Mouse (Mus musculus) MEL (cell line): ENCODE measurements around the gene Gm42688. TPM values are rescaled to one million over a fixed set of nuclear protein-coding genes. Genes with fewer than 3 reads are reported as not detected.

Experiments
- DNase-seq: peaks from one replicate; pipeline ENCODE4 v3.0.0; 2011; ENCODE audit warnings: low read depth, low spot score
- H3K27ac ChIP-seq: 2 replicates; pipeline ENCODE4 v1.5.1; 2012; ENCODE audit warnings: low read depth, mild to moderate bottlenecking, control low read depth, low read length, moderate library complexity; ENCODE audit not compliant: control insufficient read depth
- H3K27me3 ChIP-seq, 2 experiments: fragments of 150-350 bp in 1 of 2; sonication (generic) in 1 of 2; 2 replicates each; pipeline ENCODE4 v1.6.1; 2012; ENCODE audit warnings: low read length in 2 of 2, mild to moderate bottlenecking in 2 of 2, improper control_type of control experiment in 1 of 2, moderate library complexity in 1 of 2; ENCODE audit not compliant: insufficient read depth in 2 of 2, control insufficient read depth in 1 of 2
- H3K36me3 ChIP-seq, 2 experiments: 2 replicates each; pipeline ENCODE4 v1.6.1; 2012 to 2014; ENCODE audit warnings: low read length in 2 of 2, improper control_type of control experiment in 1 of 2, inconsistent platforms in 1 of 2, mild to moderate bottlenecking in 1 of 2; ENCODE audit not compliant: insufficient read depth in 2 of 2, control insufficient read depth in 1 of 2
- H3K4me1 ChIP-seq, 2 experiments: fragments of 150-350 bp in 1 of 2; sonication (generic) in 1 of 2; 2 replicates each; pipeline ENCODE4 v1.6.1; 2012; ENCODE audit warnings: low read length in 2 of 2, improper control_type of control experiment in 1 of 2, mild to moderate bottlenecking in 1 of 2; ENCODE audit not compliant: insufficient read depth in 2 of 2, control insufficient read depth in 1 of 2
- H3K4me3 ChIP-seq, 2 experiments: fragments of 150-350 bp in 1 of 2; sonication (generic) in 1 of 2; 2 replicates each; pipeline ENCODE4 v1.5.1; 2012; ENCODE audit warnings: low read depth in 2 of 2, low read length in 2 of 2, mild to moderate bottlenecking in 2 of 2, moderate library complexity in 2 of 2, control low read depth in 1 of 2, improper control_type of control experiment in 1 of 2; ENCODE audit not compliant: control insufficient read depth in 1 of 2, insufficient read depth in 1 of 2
- H3K79me2 ChIP-seq: 2 replicates; pipeline ENCODE4 v1.6.1; 2012; ENCODE audit warnings: mild to moderate bottlenecking, low read length, moderate library complexity; ENCODE audit not compliant: control insufficient read depth, poor library complexity, insufficient read depth
- H3K9ac ChIP-seq: 2 replicates; pipeline ENCODE4 v1.6.1; 2012; ENCODE audit warnings: low read depth, mild to moderate bottlenecking, control low read depth, low read length, moderate library complexity; ENCODE audit not compliant: control insufficient read depth, poor library complexity, severe bottlenecking
- H3K9me3 ChIP-seq: fragments of 150-350 bp; sonication (generic); replicated peaks from 2 replicates; pipeline ENCODE4 v1.6.1; 2012; ENCODE audit warnings: mild to moderate bottlenecking, low read length, improper control_type of control experiment, moderate library complexity; ENCODE audit not compliant: insufficient read depth
- BHLHE40 ChIP-seq: IDR thresholded peaks from 2 replicates; pipeline ENCODE4 v1.6.1; 2012; ENCODE audit warnings: low read depth, mild to moderate bottlenecking, inconsistent platforms, low read length, improper control_type of control experiment, borderline replicate concordance
- CHD1 ChIP-seq: IDR thresholded peaks from 2 replicates; pipeline ENCODE4 v1.6.1; 2012; ENCODE audit warnings: low read depth, mild to moderate bottlenecking, inconsistent platforms, low read length, improper control_type of control experiment
- CHD2 ChIP-seq: IDR thresholded peaks from 2 replicates; pipeline ENCODE4 v1.6.1; 2011; ENCODE audit warnings: low read length, improper control_type of control experiment
- ELF1 ChIP-seq: IDR thresholded peaks from 2 replicates; pipeline ENCODE4 v1.6.1; 2014; ENCODE audit warnings: low read depth, mild to moderate bottlenecking, inconsistent platforms, low read length, improper control_type of control experiment, moderate library complexity
- EP300 ChIP-seq, 2 experiments: IDR thresholded peaks; 2 replicates each; pipeline ENCODE4 v1.6.1; 2011; ENCODE audit warnings: improper control_type of control experiment in 2 of 2, low read length in 2 of 2, low read depth in 1 of 2, mild to moderate bottlenecking in 1 of 2
- GATA1 ChIP-seq: IDR thresholded peaks from 2 replicates; pipeline ENCODE4 v1.6.1; 2011; ENCODE audit warnings: low read depth, low read length, improper control_type of control experiment
- HCFC1 ChIP-seq: IDR thresholded peaks from 2 replicates; pipeline ENCODE4 v1.6.1; 2012; ENCODE audit warnings: low read depth, mild to moderate bottlenecking, inconsistent platforms, low read length, improper control_type of control experiment, moderate library complexity
- JUND ChIP-seq: IDR thresholded peaks from 2 replicates; pipeline ENCODE4 v1.6.1; 2011; ENCODE audit warnings: low read depth, mild to moderate bottlenecking, improper control_type of control experiment, low read length
- KAT2A ChIP-seq: conservative IDR thresholded peaks from 2 replicates; pipeline ENCODE4 v1.6.1; 2012; ENCODE audit warnings: low read depth, low read length, improper control_type of control experiment, inconsistent platforms
- MAFK ChIP-seq: IDR thresholded peaks from 2 replicates; pipeline ENCODE4 v1.6.1; 2011; ENCODE audit warnings: low read depth, mild to moderate bottlenecking, low read length, improper control_type of control experiment, borderline replicate concordance
- MXI1 ChIP-seq: IDR thresholded peaks from 2 replicates; pipeline ENCODE4 v1.6.1; 2011; ENCODE audit warnings: mild to moderate bottlenecking, low read depth, low read length, improper control_type of control experiment
- MYB ChIP-seq: IDR thresholded peaks from 2 replicates; pipeline ENCODE4 v1.6.1; 2011; ENCODE audit warnings: mild to moderate bottlenecking, low read depth, low read length, improper control_type of control experiment
- MYC ChIP-seq: IDR thresholded peaks from 2 replicates; pipeline ENCODE4 v1.6.1; 2011; ENCODE audit warnings: low read depth, mild to moderate bottlenecking, low read length, improper control_type of control experiment, moderate library complexity
- NELFE ChIP-seq: IDR thresholded peaks from 2 replicates; pipeline ENCODE4 v1.6.1; 2011; ENCODE audit warnings: low read depth, low read length, improper control_type of control experiment
- NRF1 ChIP-seq: IDR thresholded peaks from 2 replicates; pipeline ENCODE4 v1.6.1; 2014; ENCODE audit warnings: low read depth, mild to moderate bottlenecking, inconsistent platforms, low read length, improper control_type of control experiment, moderate library complexity; ENCODE audit not compliant: poor library complexity, insufficient read depth, severe bottlenecking
- POLR2A ChIP-seq, 2 experiments: IDR thresholded peaks; 2 replicates each; pipeline ENCODE4 v1.6.1; 2011 to 2012; ENCODE audit warnings: low read length in 2 of 2, mild to moderate bottlenecking in 2 of 2, control low read depth in 1 of 2, improper control_type of control experiment in 1 of 2, low read depth in 1 of 2, moderate library complexity in 1 of 2; ENCODE audit not compliant: control insufficient read depth in 1 of 2, insufficient read depth in 1 of 2, poor library complexity in 1 of 2
- POLR2AphosphoS5 ChIP-seq: IDR thresholded peaks from 2 replicates; pipeline ENCODE4 v1.6.1; 2012; ENCODE audit warnings: low read depth, borderline replicate concordance, mild to moderate bottlenecking, inconsistent platforms, low read length, moderate library complexity, mixed read lengths
- SIN3A ChIP-seq: IDR thresholded peaks from 2 replicates; pipeline ENCODE4 v1.6.1; 2012; ENCODE audit warnings: low read length, improper control_type of control experiment, inconsistent platforms
- TBP ChIP-seq: IDR thresholded peaks from 2 replicates; pipeline ENCODE4 v1.8.0; 2011; ENCODE audit warnings: low read depth, low read length, improper control_type of control experiment
- TCF12 ChIP-seq: IDR thresholded peaks from 2 replicates; pipeline ENCODE4 v1.6.1; 2014; ENCODE audit warnings: low read depth, mild to moderate bottlenecking, inconsistent platforms, low read length, improper control_type of control experiment, moderate library complexity
- UBTF ChIP-seq: IDR thresholded peaks from 2 replicates; pipeline ENCODE4 v1.6.1; 2012; ENCODE audit warnings: low read depth, mild to moderate bottlenecking, inconsistent platforms, low read length, improper control_type of control experiment, moderate library complexity, borderline replicate concordance; ENCODE audit not compliant: insufficient read depth
- USF2 ChIP-seq, 2 experiments: IDR thresholded peaks; 2 replicates each; pipeline ENCODE4 v1.6.1; 2011 to 2012; ENCODE audit warnings: improper control_type of control experiment in 2 of 2, low read length in 2 of 2, borderline replicate concordance in 1 of 2, inconsistent platforms in 1 of 2, low read depth in 1 of 2, mild to moderate bottlenecking in 1 of 2; ENCODE audit not compliant: insufficient read depth in 1 of 2
- ZC3H11A ChIP-seq: IDR thresholded peaks from 2 replicates; pipeline ENCODE4 v1.6.1; 2012; ENCODE audit warnings: low read depth, mild to moderate bottlenecking, inconsistent platforms, low read length, improper control_type of control experiment
- ZKSCAN1 ChIP-seq: IDR thresholded peaks from 2 replicates; pipeline ENCODE4 v1.6.1; 2012; ENCODE audit warnings: low read depth, mild to moderate bottlenecking, inconsistent platforms, low read length, improper control_type of control experiment, moderate library complexity
- ZNF384 ChIP-seq: IDR thresholded peaks from 2 replicates; pipeline ENCODE4 v1.6.1; 2012; ENCODE audit warnings: low read depth, mild to moderate bottlenecking, inconsistent platforms, low read length, improper control_type of control experiment
- polyA plus RNA-seq, 2 experiments: library from polyadenylated mRNA; stranded (reverse) in 1 of 2; unstranded in 1 of 2; fragments of >175 nt in 1 of 2; fragments of >200 nt in 1 of 2; gene quantifications; 2 replicates each; pipeline versions ENCODE4 v1.2.1 to v1.2.4; 2012; ENCODE audit warnings: low replicate concordance in 2 of 2, low read depth in 1 of 2; ENCODE audit not compliant: insufficient read length in 2 of 2, insufficient read depth in 1 of 2, missing spikeins in 1 of 2
- total RNA-seq: library from RNA; depleted of rRNA; stranded (reverse); fragments of 300-350 nt; gene quantifications from 2 replicates; pipeline ENCODE4 v1.2.3, GENCODE M21; 2012

Gene Gm42688
- total and polyA plus RNA-seq, 3 experiments, result 2.5 to 4.8 TPM; not detected in 1

GRCm38 (mm10) chr6:83080210-83080609, 21.2 kb upstream of the Gm42688 start:
- peaks cover 0 to 13% of the 10 kb centered on the region in 2 experiments; a peak in 2 of 4 replicates for H3K4me1 ChIP-seq
- no peak for TF ChIP-seq POLR2AphosphoS5
- TF ChIP-seq CHD1, result no peak
- TF ChIP-seq KAT2A, result no peak
- TF ChIP-seq ELF1, result no peak
- TF ChIP-seq, all 39 proteins: peak for 0
- Histone ChIP-seq H3K4me3 (no peak overlapping the region), H3K27me3 (no peaks in the 10 kb centered on the region), H3K27ac (no peak overlapping the region), H3K9me3 (no peaks in the 10 kb centered on the region), H3K9ac (no peak overlapping the region), H3K36me3 (peaks cover 0 to 9% of the 10 kb centered on the region in 2 experiments; a peak in 2 of 4 replicates), H3K79me2 (peaks cover 11% of the 10 kb centered on the region)
- DNase-seq, result no peak

GRCm38 (mm10) chr6:83083497-83083896, 17.9 kb upstream of the Gm42688 start:
- Histone ChIP-seq H3K27me3 (no peaks in the 10 kb centered on the region), H3K36me3 (peaks cover 0 to 3% of the 10 kb centered on the region in 2 experiments; a peak in 1 of 4 replicates), H3K27ac (no peak overlapping the region), H3K9me3 (no peaks in the 10 kb centered on the region), H3K4me1 (peaks cover 0 to 9% of the 10 kb centered on the region in 2 experiments; a peak in 2 of 4 replicates), H3K9ac (no peak overlapping the region), H3K79me2 (peaks cover 4% of the 10 kb centered on the region), H3K4me3 (no peak overlapping the region)
- DNase-seq, result no peak
- TF ChIP-seq USF2 (IDR thresholded peaks at IDR 0.05; ENCODE audit: borderline replicate concordance in 1 of 2, insufficient read depth in 1 of 2, low read depth in 1 of 2, low read length in 2 of 2) (no peak), CHD1 (no peak), UBTF (no peak), MAFK (no peak), NELFE (no peak), MYB (no peak), HCFC1 (no peak), TBP (no peak)

DNA sequence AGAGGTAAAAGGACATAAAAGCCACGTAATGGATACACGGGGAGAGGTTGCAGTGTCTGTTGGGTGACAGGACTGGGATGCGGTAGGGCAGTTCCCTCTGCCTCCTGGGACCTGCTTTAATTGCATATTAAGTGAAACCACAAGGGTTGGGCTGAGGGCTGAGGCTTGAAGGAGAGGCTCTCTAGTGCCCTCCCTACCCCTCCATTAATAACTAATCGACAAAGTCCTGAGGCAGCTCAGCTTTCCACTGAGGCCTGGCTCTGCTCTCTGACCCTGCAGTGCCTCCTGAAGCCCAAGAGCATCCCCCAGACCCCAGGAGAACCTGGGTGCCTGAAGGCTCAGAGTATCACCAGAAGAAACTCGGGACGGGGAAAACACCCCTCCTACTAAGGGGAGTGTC, 16.9 kb upstream of the Gm42688 start:
- Histone ChIP-seq H3K36me3 (no peaks in the 10 kb centered on the region), H3K27ac (no peak overlapping the region), H3K9ac (no peak overlapping the region), H3K79me2 (no peaks in the 10 kb centered on the region), H3K9me3 (no peaks in the 10 kb centered on the region), H3K4me1 (peaks cover 0 to 3% of the 10 kb centered on the region in 2 experiments; a peak in 2 of 4 replicates), H3K4me3 (no peak overlapping the region), H3K27me3 (no peaks in the 10 kb centered on the region)
- DNase-seq, result no peak
- TF ChIP-seq MXI1, result no peak
- no peak for TF ChIP-seq ZKSCAN1
- no peak for TF ChIP-seq EP300 (IDR thresholded peaks at IDR 0.05; ENCODE audit: low read depth in 1 of 2, low read length in 2 of 2)
- no peak for TF ChIP-seq MYC
- no peak for TF ChIP-seq BHLHE40
- TF ChIP-seq ELF1, result no peak
- no peak for TF ChIP-seq ZC3H11A
- TF ChIP-seq CHD2, result no peak
- TF ChIP-seq POLR2A (IDR thresholded peaks at IDR 0.05; ENCODE audit: control insufficient read depth in 1 of 2, insufficient read depth in 1 of 2, low read depth in 1 of 2, low read length in 2 of 2, poor library complexity in 1 of 2), result no peak
- no peak for TF ChIP-seq JUND
- no peak for TF ChIP-seq ZNF384
- no peak for TF ChIP-seq GATA1
- no peak for TF ChIP-seq MAFK
- no peak for TF ChIP-seq UBTF
- TF ChIP-seq SIN3A, result no peak
- no peak for TF ChIP-seq NRF1
- TF ChIP-seq MYB, result no peak
- TF ChIP-seq TCF12, result no peak
